Comparison of ENCODE assay signal across 32 mouse cellular contexts in genomic region chr5:114563994-114564393, GRCm38 (mm10). TPM values are rescaled to one million over a fixed set of nuclear protein-coding genes. Genes with fewer than 3 reads are reported as not detected.
"Had no signal": no experiment of that assay in that cellular context is flagged by ENCODE, and none has a peak within 500 bp of the region (broad histone marks: within the 10 kb centered on the region; RNA-seq: fewer than 3 reads in every experiment).

No protein-coding gene starts in this region.

- DNase-seq: left cerebral cortex, postnatal 4 days; liver, embryonic 13.5 days; liver, postnatal 0 days; lung, adult 18-20 months; lung, adult 2 months; lung, embryonic 14.5 days; lung, postnatal 10 days; lung, postnatal 14 days; lung, postnatal 36 days; lung, postnatal 4 days; midbrain, embryonic 14.5 days had no signal

- H3K4me3 ChIP-seq: limb, embryonic 10.5 days; limb, embryonic 12.5 days; limb, embryonic 13.5 days; limb, embryonic 15.5 days; liver, embryonic 12.5 days; liver, embryonic 13.5 days; liver, embryonic 15.5 days; lung, embryonic 15.5 days; megakaryocyte, embryonic 14.5 days; midbrain, embryonic 10.5 days; midbrain, embryonic 12.5 days; midbrain, embryonic 13.5 days; midbrain, embryonic 15.5 days; myocyte; neural tube, embryonic 12.5 days had no signal

- H3K9ac ChIP-seq: limb, embryonic 12.5 days; limb, embryonic 13.5 days; limb, embryonic 15.5 days; liver, embryonic 12.5 days; liver, embryonic 13.5 days; liver, embryonic 14.5 days; liver, embryonic 15.5 days; liver, postnatal 0 days; lung, embryonic 14.5 days; lung, embryonic 15.5 days; midbrain, embryonic 12.5 days; midbrain, embryonic 13.5 days; midbrain, embryonic 15.5 days; neural tube, embryonic 12.5 days had no signal

- H3K9me3 ChIP-seq: limb, embryonic 10.5 days; limb, embryonic 15.5 days; liver, embryonic 13.5 days; liver, embryonic 15.5 days; lung, embryonic 15.5 days; midbrain, embryonic 15.5 days had no signal

- H3K36me3 ChIP-seq: limb, embryonic 10.5 days; limb, embryonic 12.5 days; limb, embryonic 13.5 days; limb, embryonic 15.5 days; liver, embryonic 12.5 days; liver, embryonic 13.5 days; liver, embryonic 15.5 days; lung, embryonic 15.5 days; midbrain, embryonic 10.5 days; midbrain, embryonic 12.5 days; midbrain, embryonic 13.5 days; midbrain, embryonic 15.5 days; neural tube, embryonic 12.5 days had no signal

- H3K4me2 ChIP-seq: limb, embryonic 12.5 days; limb, embryonic 13.5 days; limb, embryonic 15.5 days; liver, embryonic 11.5 days; liver, embryonic 12.5 days; liver, embryonic 13.5 days; liver, embryonic 15.5 days; lung, embryonic 14.5 days; lung, embryonic 15.5 days; midbrain, embryonic 11.5 days; midbrain, embryonic 12.5 days; midbrain, embryonic 13.5 days; midbrain, embryonic 15.5 days; neural tube, embryonic 12.5 days had no signal

- H3K27me3 ChIP-seq: lung, embryonic 15.5 days; midbrain, embryonic 15.5 days had no signal

- ATAC-seq: liver, embryonic 12.5 days; liver, postnatal 0 days; lung, postnatal 0 days; midbrain, embryonic 13.5 days; midbrain, embryonic 15.5 days; midbrain, embryonic 16.5 days had no signal

- H3K27ac ChIP-seq: limb, embryonic 10.5 days; limb, embryonic 12.5 days; limb, embryonic 13.5 days; limb, embryonic 15.5 days; liver, embryonic 12.5 days; liver, embryonic 13.5 days; liver, embryonic 14.5 days; liver, embryonic 15.5 days; macrophage; midbrain, embryonic 10.5 days; midbrain, embryonic 12.5 days; midbrain, embryonic 13.5 days; midbrain, embryonic 15.5 days; neural tube, embryonic 12.5 days had no signal

RNA-seq across cellular contexts. Expression of gene Fam222a, which starts 3.8 kb away (rescaled TPM):
- total RNA-seq: monocyte, adult 5-6 weeks had no signal
